Mouse (Mus musculus): ENCODE data around the gene Khdc1a.

DNA sequence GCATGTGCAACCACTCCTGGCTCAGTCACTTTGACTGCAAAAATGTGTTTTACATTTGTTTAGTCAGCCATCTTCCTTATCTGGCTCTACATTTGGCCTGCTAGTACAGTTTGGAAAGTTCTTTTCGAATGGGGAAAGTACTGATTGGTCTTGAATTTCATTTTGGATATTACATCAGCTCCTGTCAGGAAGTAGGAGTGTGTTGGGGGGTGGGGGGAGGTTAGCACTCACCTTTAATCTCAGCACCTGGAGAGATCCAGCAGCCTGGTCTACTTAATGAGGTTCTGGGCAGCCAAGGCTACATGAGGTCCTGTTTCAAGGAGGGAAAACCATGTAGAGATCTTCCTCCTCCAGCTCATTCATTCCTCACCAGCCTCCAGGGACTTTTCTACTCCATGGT, 33.8 kb downstream of the Khdc1a start, which contains the start of gene Khdc1b:
- no peak for TF ChIP-seq CTCF (IDR thresholded peaks at IDR 0.05; ENCODE audit: control insufficient read depth, insufficient read depth, insufficient read length)
- no peak for TF ChIP-seq MYOD1 (IDR thresholded peaks at IDR 0.05; ENCODE audit: control insufficient read depth, insufficient read length, low read depth)
- no peak for TF ChIP-seq USF1 (IDR thresholded peaks at IDR 0.05; ENCODE audit: low read depth)

Data from C2C12 (cell line).